Mouse (Mus musculus) T-cell, adult 2 months (primary cell): ENCODE data around the gene Fat4.

Source experiments
- DNase-seq: peaks from one replicate; pipeline ENCODE4 v3.0.0; 2022; ENCODE audit warnings: low spot score

The Fat4 gene

GRCm38 (mm10) chr3:38907676-38908425, 21.1 kb downstream of the Fat4 start:
- no peak for DNase-seq

- no peak for DNase-seq
These were observed 21.8 kb downstream of the Fat4 start for GRCm38 (mm10) chr3:38908426-38909111.

GRCm38 (mm10) chr3:38912768-38913487, 26.2 kb downstream of the Fat4 start:
- DNase-seq: no peak

- DNase-seq: no peak
These were observed 26.9 kb downstream of the Fat4 start for GRCm38 (mm10) chr3:38913488-38914105.

- no peak for DNase-seq
These were observed 32.2 kb downstream of the Fat4 start for GRCm38 (mm10) chr3:38918926-38919325.

- no peak for DNase-seq
These were observed 34.3 kb downstream of the Fat4 start for GRCm38 (mm10) chr3:38921031-38921430.

GRCm38 (mm10) chr3:38923251-38923686, 36.5 kb downstream of the Fat4 start:
- no peak for DNase-seq

GRCm38 (mm10) chr3:38928076-38928686, 41.4 kb downstream of the Fat4 start:
- DNase-seq: no peak

- no peak for DNase-seq
These were observed 42.0 kb downstream of the Fat4 start for GRCm38 (mm10) chr3:38928751-38929150.

- no peak for DNase-seq
These were observed 48.0 kb downstream of the Fat4 start for GRCm38 (mm10) chr3:38934780-38935179.

GRCm38 (mm10) chr3:38936485-38936884, 49.7 kb downstream of the Fat4 start:
- DNase-seq: no peak

GRCm38 (mm10) chr3:38937159-38937558, 50.4 kb downstream of the Fat4 start:
- no peak for DNase-seq

- no peak for DNase-seq
These were observed 51.4 kb downstream of the Fat4 start for GRCm38 (mm10) chr3:38938136-38938535.

- no peak for DNase-seq
These were observed 52.8 kb downstream of the Fat4 start for GRCm38 (mm10) chr3:38939573-38939972.

GRCm38 (mm10) chr3:38940327-38940726, 53.6 kb downstream of the Fat4 start:
- no peak for DNase-seq

- DNase-seq: no peak
These were observed 58.4 kb downstream of the Fat4 start for GRCm38 (mm10) chr3:38945157-38945556.

- DNase-seq: no peak
These were observed 61.0 kb downstream of the Fat4 start for GRCm38 (mm10) chr3:38947706-38948105.

- DNase-seq: no peak
These were observed 65.9 kb downstream of the Fat4 start for GRCm38 (mm10) chr3:38952602-38953001.

GRCm38 (mm10) chr3:38954196-38954595, 67.5 kb downstream of the Fat4 start:
- no peak for DNase-seq

GRCm38 (mm10) chr3:38956012-38956648, 69.4 kb downstream of the Fat4 start:
- no peak for DNase-seq

- DNase-seq: no peak
These were observed 70.4 kb downstream of the Fat4 start for GRCm38 (mm10) chr3:38957186-38957585.
